Mouse (Mus musculus): ENCODE data around the gene Rusc2.

DNA sequence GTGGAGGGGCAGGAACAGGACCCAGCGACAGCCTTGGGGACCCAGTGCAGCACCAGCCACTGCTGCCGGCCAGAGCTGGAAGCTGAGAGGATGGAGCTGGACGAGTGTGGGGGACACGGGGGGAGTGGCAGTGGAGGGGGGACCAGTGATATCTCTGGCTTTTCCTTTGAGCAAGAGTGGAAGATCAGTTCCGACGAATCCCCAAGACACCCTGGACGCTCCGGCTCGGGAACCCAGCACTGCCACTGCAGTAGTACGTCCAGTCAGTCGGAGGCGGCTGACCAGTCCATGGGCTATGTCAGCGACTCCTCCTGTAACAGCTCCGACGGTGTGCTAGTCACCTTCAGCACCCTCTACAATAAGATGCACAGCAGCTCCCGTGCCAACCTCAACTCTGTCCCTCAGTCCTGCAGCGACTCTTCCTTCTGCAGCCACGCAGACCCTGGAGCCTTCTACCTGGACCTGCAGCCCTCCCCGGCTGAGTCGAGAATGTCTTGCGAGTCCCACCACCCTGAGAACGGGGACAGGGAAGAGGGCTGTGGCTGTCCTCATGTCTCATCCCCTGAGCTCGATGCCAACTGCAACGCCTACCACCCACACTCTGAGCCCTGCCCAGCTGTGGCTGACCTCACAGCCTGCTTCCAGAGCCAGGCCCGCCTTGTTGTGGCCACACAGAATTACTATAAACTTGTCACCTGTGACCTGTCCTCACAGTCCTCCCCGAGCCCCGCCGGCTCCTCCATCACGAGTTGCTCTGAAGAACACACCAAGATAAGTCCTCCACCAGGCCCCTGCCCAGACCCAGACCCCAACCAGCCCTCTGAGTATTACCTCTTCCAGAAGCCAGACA is 33.7 kb downstream of the Rusc2 start:
- TF ChIP-seq CTCF (IDR thresholded peaks at IDR 0.05) (no peak), EP300 (IDR thresholded peaks at IDR 0.05) (no peak)

All from lung, postnatal 0 days (tissue).